Mouse (Mus musculus) spleen, adult 12 weeks (tissue): Measurements from ENCODE around the gene Rplp0.

Experiments
- DNase-seq: peaks from one replicate; pipeline ENCODE4 v3.0.0; 2022; ENCODE audit warnings: low spot score

Gene Rplp0

GRCm38 (mm10) chr5:115581662-115582061 lies 22.4 kb downstream of the Rplp0 start:
- no peak for DNase-seq

GRCm38 (mm10) chr5:115585616-115586015 lies 26.3 kb downstream of the Rplp0 start:
- DNase-seq: no peak

GRCm38 (mm10) chr5:115586166-115586565 lies 26.9 kb downstream of the Rplp0 start:
- no peak for DNase-seq

GRCm38 (mm10) chr5:115586780-115587179 lies 27.5 kb downstream of the Rplp0 start:
- DNase-seq: no peak

- DNase-seq: no peak
These were observed 31.8 kb downstream of the Rplp0 start for GRCm38 (mm10) chr5:115591028-115591427.

GRCm38 (mm10) chr5:115591506-115591905 lies 32.2 kb downstream of the Rplp0 start:
- DNase-seq: no peak

- DNase-seq: no peak
These were observed 44.3 kb downstream of the Rplp0 start for GRCm38 (mm10) chr5:115603561-115603960.

- no peak for DNase-seq
These were observed 52.3 kb downstream of the Rplp0 start for GRCm38 (mm10) chr5:115611566-115611965.
